Mouse (Mus musculus) forebrain, embryonic 13.5 days (tissue): ENCODE results near the gene Cog7. TPM values are rescaled to one million over a fixed set of nuclear protein-coding genes. Genes with fewer than 3 reads are reported as not detected.

Experiments used
- ATAC-seq: fragments of 200-750 bp; cut with Nextera tagmentation; 2 replicates; pipeline ENCODE4 v1.8.0; 2017
- H3K27ac ChIP-seq: fragments of 300-500 bp; sonication (generic); 2 replicates; pipeline ENCODE4 v1.5.1; 2015; ENCODE audit warnings: inconsistent platforms, mild to moderate bottlenecking, moderate library complexity
- H3K27me3 ChIP-seq: fragments of 300-500 bp; sonication (generic); 2 replicates; pipeline ENCODE4 v1.6.1; 2015; ENCODE audit warnings: mild to moderate bottlenecking, inconsistent platforms
- H3K36me3 ChIP-seq: fragments of 300-500 bp; sonication (generic); 2 replicates; pipeline ENCODE4 v1.6.1; 2015; ENCODE audit warnings: mild to moderate bottlenecking, inconsistent platforms; ENCODE audit not compliant: poor library complexity, severe bottlenecking
- H3K4me1 ChIP-seq: fragments of 300-500 bp; sonication (generic); 2 replicates; pipeline ENCODE4 v1.6.1; 2015; ENCODE audit warnings: inconsistent platforms
- H3K4me2 ChIP-seq: fragments of 300-500 bp; sonication (generic); 2 replicates; pipeline ENCODE4 v1.6.1; 2015; ENCODE audit warnings: inconsistent platforms, mild to moderate bottlenecking, moderate library complexity
- H3K4me3 ChIP-seq: fragments of 300-500 bp; sonication (generic); 2 replicates; pipeline ENCODE4 v1.5.1; 2015; ENCODE audit warnings: mild to moderate bottlenecking, inconsistent platforms
- H3K9ac ChIP-seq: fragments of 300-500 bp; sonication (generic); 2 replicates; pipeline ENCODE4 v1.6.1; 2015; ENCODE audit warnings: mild to moderate bottlenecking, inconsistent platforms
- H3K9me3 ChIP-seq: fragments of 300-500 bp; sonication (generic); replicated peaks from 2 replicates; pipeline ENCODE4 v1.6.1; 2016; ENCODE audit warnings: inconsistent platforms
- WGBS: fragments of 180-500 bp; shearing (Covaris S2); methylation state at CpG from one replicate; pipeline ENCODE4 v1.1.7; 2015; 5-methylcytosine and 5-hydroxymethylcytosine counted together
- polyA plus RNA-seq: library from polyadenylated mRNA; unstranded; fragments of >200 nt; fragmentation: Nextera tagmentation; extraction: Ambion mirVana; gene quantifications from 2 replicates; pipeline ENCODE4 v1.2.1, GENCODE M21; 2015

Cog7 gene
- 18.2 and 21.2 TPM in 2 replicates for polyA plus RNA-seq

DNA sequence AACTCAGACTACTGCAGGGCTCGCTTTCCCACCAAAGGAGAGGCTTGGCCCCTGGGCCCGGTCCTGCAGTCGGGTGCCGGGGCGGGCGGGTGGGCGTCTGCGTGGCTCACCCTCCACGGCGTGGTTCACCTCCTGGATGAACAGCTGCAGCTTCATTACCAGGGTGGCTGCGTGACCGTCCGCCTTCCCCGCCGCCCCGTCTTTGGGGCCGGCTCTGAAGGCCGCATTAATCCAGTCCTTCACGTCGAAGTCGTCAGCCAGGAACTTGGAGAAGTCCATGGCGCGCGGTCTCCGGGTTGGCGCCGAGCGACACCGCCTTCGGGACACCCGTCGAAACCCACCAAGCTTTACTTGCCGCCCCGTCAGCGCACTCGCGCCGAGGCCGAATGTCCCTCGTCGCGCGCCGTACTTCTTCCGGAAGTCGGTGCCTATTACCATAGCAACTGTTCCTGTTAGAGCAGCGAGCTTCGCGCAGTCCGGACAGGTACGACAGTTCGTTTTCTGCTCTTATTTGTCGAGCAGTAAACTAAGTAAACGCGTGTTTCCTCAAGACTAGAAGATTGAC, at the start of gene Cog7:
Gene Cog7, minus strand, starts transcription at position 405 of the 565 bp plus-strand sequence.
- Histone ChIP-seq H3K4me2 (peak within 1 kb of the TSS; percentile 65), H3K27ac (no peak within 1 kb of the TSS), H3K4me3 (peak within 1 kb of the TSS; percentile 68), H3K9me3 (no peaks in the 10 kb centered on the region), H3K9ac (peak within 1 kb of the TSS; percentile 77), H3K36me3 (peaks cover 9% of the 10 kb centered on the region; the same call in 1 of the 2 replicates), H3K27me3 (no peaks in the 10 kb centered on the region), H3K4me1 (peaks cover 10% of the 10 kb centered on the region; the same call in 1 of the 2 replicates)
- ATAC-seq: peak; percentile 93
- under 1% methylated on average over 55 of the region's 55 CpGs for WGBS

DNA sequence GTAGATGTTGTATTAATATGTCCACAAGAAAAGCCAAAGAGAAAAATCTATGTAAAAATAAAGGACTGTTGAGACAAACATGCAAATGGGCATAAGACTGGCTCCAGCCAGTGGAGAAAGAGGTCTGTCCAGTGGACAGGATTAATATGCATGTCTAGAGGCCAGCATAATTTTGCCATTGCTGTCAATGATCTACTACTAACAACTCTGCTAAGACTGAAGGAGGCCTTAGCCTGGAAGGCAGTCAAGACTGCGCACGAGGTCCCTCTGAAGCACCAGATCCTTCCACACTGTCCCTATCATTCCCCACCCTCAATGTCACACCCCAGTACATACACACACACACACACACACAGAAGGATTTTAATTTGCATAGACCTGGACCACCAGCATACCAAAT, 40.6 kb upstream of the Cog7 start:
- peaks cover 5% of the 10 kb centered on the region for H3K36me3 ChIP-seq
- WGBS: 92% methylated on average over 2 of the region's 2 CpGs
- H3K27me3 ChIP-seq: no peaks in the 10 kb centered on the region
- no peak overlapping the region for H3K27ac ChIP-seq
- H3K9me3 ChIP-seq: no peaks in the 10 kb centered on the region
- H3K4me2 ChIP-seq: no peak overlapping the region
- no peak overlapping the region for H3K9ac ChIP-seq
- H3K4me1 ChIP-seq: peaks cover 29% of the 10 kb centered on the region
- ATAC-seq: no peak
- no peak overlapping the region for H3K4me3 ChIP-seq

DNA sequence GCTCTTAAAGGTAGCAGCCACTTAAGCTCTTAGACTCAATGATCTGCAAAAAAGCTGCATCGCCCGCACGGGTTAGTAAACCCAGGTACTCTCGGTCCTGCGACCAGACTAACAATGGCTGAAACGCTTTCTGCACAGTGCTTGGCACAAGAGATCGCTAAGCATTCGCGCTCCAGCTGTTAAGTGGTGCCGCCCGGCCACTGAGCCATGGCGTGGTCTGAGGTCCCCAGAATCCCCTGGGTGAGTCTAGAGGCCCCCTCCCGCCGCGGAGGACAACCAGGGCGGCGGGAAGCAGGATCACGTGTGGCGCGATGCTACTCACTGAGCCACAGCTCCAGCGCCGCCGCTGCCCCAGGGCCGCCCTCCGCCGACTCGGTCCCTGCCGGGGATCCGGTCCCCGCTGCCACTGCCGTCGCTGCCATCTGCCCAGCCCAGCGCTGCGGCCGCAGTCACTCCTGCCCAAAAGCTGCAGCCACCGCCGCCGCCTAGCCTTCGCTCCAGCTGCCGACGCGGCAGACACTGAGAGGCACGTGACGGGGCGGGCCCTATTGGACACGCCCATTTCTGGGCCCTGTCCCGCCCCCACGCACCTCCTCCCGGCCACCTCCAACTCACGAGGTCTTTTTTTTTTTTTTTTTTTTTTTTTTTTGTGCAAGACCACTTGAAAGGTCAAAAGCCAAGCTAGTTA, 39.3 kb upstream of the Cog7 start, which contains the start of gene Gga2:
Gene Gga2, minus strand, starts transcription at position 556 of the 688 bp plus-strand sequence.
- WGBS: under 1% methylated on average over 48 of the region's 50 CpGs
- ATAC-seq: peak; percentile 91
- H3K9me3 ChIP-seq: no peaks in the 10 kb centered on the region
- H3K36me3 ChIP-seq: peaks cover 7% of the 10 kb centered on the region
- peak within 1 kb of the TSS; percentile 92 for H3K9ac ChIP-seq
- peaks cover 37% of the 10 kb centered on the region for H3K4me1 ChIP-seq
- peak within 1 kb of the TSS; percentile 80 for H3K4me3 ChIP-seq
- H3K4me2 ChIP-seq: peak within 1 kb of the TSS; percentile 77
- H3K27me3 ChIP-seq: no peaks in the 10 kb centered on the region
- peak within 1 kb of the TSS; percentile 87 for H3K27ac ChIP-seq

DNA sequence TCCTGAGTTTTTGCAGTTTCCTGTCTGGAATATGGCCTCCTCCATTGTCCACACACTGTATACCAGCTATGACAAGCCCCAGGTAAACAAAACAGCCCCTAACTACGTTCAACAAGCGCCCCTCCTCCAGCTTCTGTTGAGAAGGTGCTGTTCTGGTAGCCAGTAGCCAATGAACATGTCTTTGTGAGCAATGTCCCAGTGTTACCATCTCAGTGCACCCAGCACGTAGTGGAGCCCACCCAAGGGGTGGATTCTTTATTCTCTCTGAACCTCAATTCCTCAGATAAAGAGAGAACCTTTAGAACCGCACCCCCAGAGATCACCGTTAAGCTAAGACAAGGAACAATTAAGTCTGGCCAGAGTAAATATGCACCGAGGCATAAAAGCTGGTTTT, 38.8 kb upstream of the Cog7 start:
- H3K4me1 ChIP-seq: peaks cover 42% of the 10 kb centered on the region
- H3K27ac ChIP-seq: peak overlapping the region; percentile 87
- peak; percentile 54 for ATAC-seq
- no peaks in the 10 kb centered on the region for H3K27me3 ChIP-seq
- peak overlapping the region; percentile 92 for H3K9ac ChIP-seq
- peak overlapping the region; percentile 77 for H3K4me2 ChIP-seq
- 1% methylated on average over 6 of the region's 6 CpGs for WGBS
- H3K36me3 ChIP-seq: peaks cover 7% of the 10 kb centered on the region
- peak overlapping the region; percentile 80 for H3K4me3 ChIP-seq
- no peaks in the 10 kb centered on the region for H3K9me3 ChIP-seq

DNA sequence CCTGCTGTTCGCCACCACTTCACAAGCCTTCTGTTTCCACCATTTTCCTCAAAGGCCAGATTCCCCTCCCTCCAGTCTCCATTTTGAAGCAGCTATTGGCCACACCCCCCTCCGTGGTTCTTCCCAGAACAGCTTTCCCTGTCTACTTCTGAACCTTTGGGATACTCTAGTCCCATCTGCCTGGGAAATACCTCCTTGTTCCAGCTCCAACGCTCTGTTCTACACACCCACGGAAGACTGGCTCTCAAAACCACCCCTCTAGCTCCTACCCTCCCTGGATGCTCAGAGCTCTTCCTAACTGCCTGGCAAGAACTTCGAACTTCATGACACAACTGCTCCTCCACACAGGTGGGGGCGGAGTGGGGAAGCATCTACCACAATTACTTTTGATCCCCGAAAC, 37.5 kb upstream of the Cog7 start:
- Histone ChIP-seq H3K27me3 (no peaks in the 10 kb centered on the region), H3K4me2 (peak overlapping the region; percentile 77), H3K9ac (0 out of 2 replicates have a peak overlapping the region, but pooled peaks have one; percentile 92), H3K9me3 (no peaks in the 10 kb centered on the region), H3K4me3 (peak overlapping the region; percentile 80), H3K4me1 (peaks cover 45% of the 10 kb centered on the region), H3K27ac (peak overlapping the region; percentile 31; the same call in 1 of the 2 replicates), H3K36me3 (peaks cover 10% of the 10 kb centered on the region)
- 84% methylated on average over 7 of the region's 7 CpGs for WGBS
- no peak for ATAC-seq

DNA sequence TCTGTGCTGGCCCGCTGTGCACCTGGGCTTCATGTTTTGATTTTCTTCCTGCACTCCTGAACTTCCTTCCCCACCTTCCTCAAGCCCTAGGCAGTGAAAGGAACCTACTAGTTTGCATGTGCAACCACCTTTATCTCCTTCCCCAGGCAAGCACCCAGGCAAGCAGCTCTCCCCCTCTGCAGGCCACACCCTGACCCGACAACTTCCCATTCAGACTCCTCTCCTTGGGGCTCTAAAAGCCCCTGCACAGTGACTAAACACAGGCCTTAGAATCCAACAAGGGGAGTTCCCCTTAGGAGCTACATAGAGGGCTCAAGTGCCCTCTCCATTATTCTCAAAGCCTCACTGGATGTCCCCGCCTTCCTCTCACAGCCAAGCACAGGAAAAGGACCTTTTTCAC, 36.7 kb upstream of the Cog7 start:
- peaks cover 45% of the 10 kb centered on the region for H3K4me1 ChIP-seq
- no peak overlapping the region for H3K9ac ChIP-seq
- ATAC-seq: no peak
- H3K4me3 ChIP-seq: peak overlapping the region; percentile 80
- H3K9me3 ChIP-seq: no peaks in the 10 kb centered on the region
- peak overlapping the region; percentile 77 for H3K4me2 ChIP-seq
- no peaks in the 10 kb centered on the region for H3K27me3 ChIP-seq
- H3K36me3 ChIP-seq: peaks cover 14% of the 10 kb centered on the region
- H3K27ac ChIP-seq: peak overlapping the region; percentile 31; the same call in 1 of the 2 replicates
- 67% methylated on average over 3 of the region's 3 CpGs for WGBS

DNA sequence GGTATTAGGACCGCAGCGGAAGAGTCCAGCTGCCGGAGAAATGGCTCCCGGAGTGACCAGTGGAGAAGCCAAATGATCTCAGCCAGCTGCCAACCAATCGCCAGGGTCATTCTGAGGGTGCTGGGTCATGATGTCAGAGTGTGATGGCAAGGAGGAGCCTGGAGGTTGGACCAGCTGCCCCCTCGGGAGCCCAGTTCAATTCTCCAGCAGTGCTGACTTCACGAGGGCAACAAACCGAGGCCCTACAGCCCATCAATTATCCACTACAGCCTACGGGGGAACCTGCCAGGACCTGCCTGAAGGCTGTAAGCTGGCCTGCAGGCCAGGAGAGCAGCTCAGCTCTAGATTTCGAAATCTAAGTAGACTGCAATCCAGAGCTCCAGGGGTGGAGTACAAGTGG, 34.2 kb upstream of the Cog7 start:
- Histone ChIP-seq H3K27me3 (no peaks in the 10 kb centered on the region), H3K9me3 (no peaks in the 10 kb centered on the region), H3K4me2 (no peak overlapping the region), H3K36me3 (peaks cover 33% of the 10 kb centered on the region), H3K27ac (no peak overlapping the region; the same call in 1 of the 2 replicates), H3K4me1 (peaks cover 45% of the 10 kb centered on the region), H3K4me3 (no peak overlapping the region), H3K9ac (no peak overlapping the region)
- 88% methylated on average over 10 of the region's 10 CpGs for WGBS
- ATAC-seq: no peak

DNA sequence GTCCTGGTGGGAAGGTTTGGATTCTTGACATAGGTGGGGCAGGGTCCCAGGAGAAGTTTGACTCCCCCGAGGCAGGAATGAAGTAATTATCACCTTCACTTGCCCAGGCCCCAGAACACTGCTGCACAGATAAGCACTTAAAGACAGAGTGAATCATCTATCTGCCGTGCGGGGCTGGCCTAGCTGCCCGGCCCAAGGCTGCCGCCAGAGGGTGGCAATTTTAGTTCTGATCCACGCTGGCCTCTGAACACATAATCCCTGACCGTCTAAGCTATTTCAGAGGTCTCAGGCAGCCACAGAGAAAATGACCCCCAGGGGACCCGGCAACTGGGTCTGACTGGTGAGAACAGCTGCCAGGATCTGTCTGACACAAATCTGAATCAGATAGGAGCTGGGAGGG, 33.6 kb upstream of the Cog7 start:
- H3K4me2 ChIP-seq: no peak overlapping the region

DNA sequence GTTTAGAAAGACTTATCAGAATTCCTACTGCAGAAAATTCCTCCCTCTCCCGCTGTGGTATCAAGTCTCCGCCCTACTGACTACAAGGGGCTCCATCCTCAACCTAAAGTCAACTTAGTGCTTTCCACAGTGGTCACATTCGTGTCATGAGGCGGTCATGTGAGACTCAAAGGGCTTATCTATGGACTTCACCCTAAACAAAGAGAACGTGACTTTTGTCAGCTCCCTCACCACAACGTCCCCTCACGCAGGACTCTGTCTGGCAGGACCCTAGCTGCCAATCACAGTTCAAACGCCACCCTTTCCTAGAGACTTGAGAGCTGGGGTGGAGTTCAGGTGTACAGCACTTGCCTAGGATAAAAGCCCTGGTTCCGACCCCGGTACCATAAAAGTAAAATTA, 31.4 kb upstream of the Cog7 start:
- Histone ChIP-seq H3K4me1 (peaks cover 22% of the 10 kb centered on the region), H3K9ac (no peak overlapping the region), H3K27ac (no peak overlapping the region), H3K9me3 (no peaks in the 10 kb centered on the region), H3K36me3 (peaks cover 59% of the 10 kb centered on the region), H3K27me3 (no peaks in the 10 kb centered on the region), H3K4me3 (no peak overlapping the region), H3K4me2 (no peak overlapping the region)
- 93% methylated on average over 10 of the region's 10 CpGs for WGBS
- no peak for ATAC-seq

More for the DNA sequence above, 33.6 kb upstream of the Cog7 start:
- Histone ChIP-seq H3K36me3 (peaks cover 40% of the 10 kb centered on the region), H3K9ac (no peak overlapping the region), H3K27ac (no peak overlapping the region; the same call in 1 of the 2 replicates), H3K4me1 (peaks cover 44% of the 10 kb centered on the region), H3K4me3 (no peak overlapping the region), H3K27me3 (no peaks in the 10 kb centered on the region), H3K9me3 (no peaks in the 10 kb centered on the region)
- ATAC-seq: no peak
- WGBS: 74% methylated on average over 8 of the region's 8 CpGs

DNA sequence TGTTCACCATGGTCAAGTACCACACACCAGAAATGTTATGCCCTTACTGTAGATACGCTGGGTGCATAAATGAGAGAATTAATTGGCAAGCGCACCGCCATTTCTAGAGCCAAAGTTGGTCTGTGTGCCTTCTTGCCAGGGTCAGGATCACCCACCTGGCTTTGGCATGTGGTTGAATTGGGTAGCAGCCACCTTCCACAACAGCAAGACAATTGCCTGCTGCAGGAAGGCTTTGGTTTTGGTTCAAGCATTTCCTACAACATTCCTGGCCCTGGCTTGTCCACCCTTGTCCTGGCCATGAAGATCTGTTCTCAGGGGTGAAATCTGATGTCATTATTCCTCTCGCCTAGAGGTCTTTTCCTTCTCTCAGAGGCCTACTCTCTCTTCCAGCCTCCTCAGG, 30.9 kb upstream of the Cog7 start:
- Histone ChIP-seq H3K9ac (no peak overlapping the region), H3K4me3 (no peak overlapping the region), H3K4me2 (no peak overlapping the region), H3K36me3 (peaks cover 62% of the 10 kb centered on the region), H3K27ac (no peak overlapping the region), H3K27me3 (no peaks in the 10 kb centered on the region), H3K9me3 (no peaks in the 10 kb centered on the region), H3K4me1 (peaks cover 18% of the 10 kb centered on the region)
- ATAC-seq: no peak
- 92% methylated on average over 4 of the region's 4 CpGs for WGBS

DNA sequence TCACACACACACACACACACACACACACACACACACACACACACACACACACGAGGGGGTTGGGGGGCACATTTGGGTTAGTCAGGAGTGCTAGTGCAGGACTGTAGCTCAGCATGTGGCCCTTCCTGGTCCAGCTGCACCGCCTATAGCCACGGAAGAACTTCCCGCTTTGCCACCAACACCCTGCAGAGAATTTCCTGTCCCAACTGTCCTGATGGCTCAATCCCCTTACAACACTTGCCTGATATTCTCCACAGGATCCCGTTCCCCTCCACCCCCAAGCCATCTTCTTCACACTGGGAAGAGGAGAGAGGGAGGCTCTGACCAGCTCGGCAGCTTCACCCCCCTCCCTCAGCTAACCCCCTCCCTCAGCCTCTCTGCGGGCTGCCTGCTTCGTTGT, 18.9 kb upstream of the Cog7 start:
- Histone ChIP-seq H3K4me3 (no peak overlapping the region), H3K4me2 (no peak overlapping the region), H3K27ac (no peak overlapping the region), H3K36me3 (peaks cover 95% of the 10 kb centered on the region), H3K9ac (no peak overlapping the region), H3K9me3 (no peaks in the 10 kb centered on the region), H3K27me3 (no peaks in the 10 kb centered on the region), H3K4me1 (no peaks in the 10 kb centered on the region)
- no peak for ATAC-seq
- WGBS: 86% methylated on average over 8 of the region's 8 CpGs

DNA sequence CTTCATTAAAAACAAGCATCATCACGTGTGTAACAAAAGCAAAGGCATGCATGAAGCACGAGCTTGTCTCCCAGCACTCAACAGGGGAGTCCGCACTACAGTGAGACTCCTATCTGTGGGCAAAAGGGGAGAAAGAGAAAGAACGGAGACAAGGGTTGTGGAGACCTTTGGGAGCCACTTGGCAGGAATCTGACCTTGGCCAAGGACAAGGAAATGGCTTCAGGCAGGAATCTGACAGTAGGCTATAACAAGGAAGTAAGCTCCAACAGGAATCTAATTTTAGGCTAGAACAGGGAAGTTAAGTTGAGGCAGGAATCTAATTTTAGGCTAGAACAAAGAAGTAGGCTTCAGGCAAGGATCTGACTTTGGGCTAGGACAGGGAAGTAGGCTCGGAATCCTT, 14.4 kb upstream of the Cog7 start:
- no peaks in the 10 kb centered on the region for H3K9me3 ChIP-seq
- H3K36me3 ChIP-seq: peaks cover 95% of the 10 kb centered on the region
- ATAC-seq: no peak
- H3K4me1 ChIP-seq: no peaks in the 10 kb centered on the region
- H3K4me2 ChIP-seq: no peak overlapping the region
- H3K27ac ChIP-seq: no peak overlapping the region
- H3K9ac ChIP-seq: no peak overlapping the region
- no peak overlapping the region for H3K4me3 ChIP-seq
- no peaks in the 10 kb centered on the region for H3K27me3 ChIP-seq
- 89% methylated on average over 5 of the region's 5 CpGs for WGBS
